Mouse (Mus musculus) spleen, adult 12 weeks (tissue): ENCODE measurements around the gene Sema3b.
A peak's percentile ranks its signal among the peaks of the same experiment; 100 is the strongest.
"Not testable (repeated sequence)": the region's sequence is repeated elsewhere in the genome, so short reads cannot be mapped to it uniquely, and the experiment has no call there.

Experiments used
- DNase-seq: peaks from one replicate; pipeline ENCODE4 v3.0.0; 2022; ENCODE audit warnings: low spot score

Sema3b gene

GRCm38 (mm10) chr9:107569270-107569669 is 39.8 kb downstream of the Sema3b start:
- DNase-seq = no peak

- DNase-seq = peak; percentile 88
Observed at GRCm38 (mm10) chr9:107568331-107569261, 40.4 kb downstream of the Sema3b start.

DNA sequence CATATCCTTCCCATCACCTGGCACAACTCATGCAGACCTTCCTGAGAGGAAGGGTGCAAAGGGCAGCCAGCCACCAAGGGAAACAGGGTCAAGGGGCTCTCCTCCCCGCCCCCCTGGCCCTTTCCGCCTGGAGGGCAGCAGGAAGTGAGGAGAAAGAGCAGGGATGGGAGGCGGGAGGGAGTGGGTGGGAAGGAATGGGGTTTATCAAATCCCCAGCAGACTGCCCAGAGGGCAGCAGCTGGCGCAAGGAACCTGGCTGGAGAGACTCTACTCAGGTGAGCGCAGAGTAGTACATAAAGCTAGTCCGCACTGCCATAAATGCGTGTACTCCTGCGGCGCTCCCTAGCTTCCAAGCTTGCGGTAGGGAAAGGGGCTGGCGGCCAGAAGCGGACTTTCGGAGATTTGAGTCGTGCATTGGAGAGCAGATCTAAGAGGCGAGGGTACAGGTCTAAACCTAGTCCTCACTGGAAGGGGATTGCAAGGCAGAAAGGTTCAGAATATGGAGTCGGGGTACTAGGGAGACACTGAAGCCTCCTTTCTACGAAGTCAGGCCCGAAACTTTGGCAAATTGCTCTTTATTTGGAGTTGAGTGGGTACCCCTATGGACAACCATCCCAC is 41.2 kb downstream of the Sema3b start, which contains the start of gene Hyal2:
Gene Hyal2, plus strand, starts transcription at position 244 of the 618 bp plus-strand sequence.
- no peak for DNase-seq

GRCm38 (mm10) chr9:107566855-107567254 is 42.2 kb downstream of the Sema3b start:
- no peak for DNase-seq

GRCm38 (mm10) chr9:107566041-107566709 is 42.9 kb downstream of the Sema3b start:
- DNase-seq = peak; percentile 70

GRCm38 (mm10) chr9:107565556-107565955 is 43.5 kb downstream of the Sema3b start:
- not testable (repeated sequence) for DNase-seq

DNA sequence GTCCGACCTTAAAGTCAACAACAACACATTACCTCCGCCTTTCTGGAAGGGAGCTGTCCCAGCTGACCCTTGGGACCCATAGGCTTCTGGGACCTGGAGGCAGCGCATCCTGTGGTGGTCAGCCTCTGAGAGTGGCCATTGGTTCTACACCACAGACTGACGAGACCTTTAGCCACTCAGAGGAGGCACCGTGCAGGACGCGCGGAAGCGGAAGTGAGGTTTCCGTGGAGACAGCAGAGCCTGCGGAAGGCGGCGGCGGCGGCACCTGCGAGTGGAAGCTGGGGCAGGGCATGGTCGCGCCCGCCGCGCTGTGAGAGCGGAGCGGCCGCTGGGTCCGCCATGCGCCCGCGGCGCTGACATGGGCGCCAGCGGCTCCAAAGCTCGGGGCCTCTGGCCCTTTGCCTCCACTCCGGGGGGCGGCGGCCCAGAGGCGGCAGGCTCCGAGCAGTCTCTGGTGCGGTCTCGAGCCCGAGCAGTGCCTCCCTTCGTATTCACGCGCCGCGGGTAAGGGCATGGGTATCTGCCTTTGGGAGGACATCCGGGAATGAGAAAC is 45.9 kb downstream of the Sema3b start, which contains the start of gene Tusc2:
Gene Tusc2, plus strand, starts transcription at position 227 of the 553 bp plus-strand sequence.
- peak; percentile 80 for DNase-seq

DNA sequence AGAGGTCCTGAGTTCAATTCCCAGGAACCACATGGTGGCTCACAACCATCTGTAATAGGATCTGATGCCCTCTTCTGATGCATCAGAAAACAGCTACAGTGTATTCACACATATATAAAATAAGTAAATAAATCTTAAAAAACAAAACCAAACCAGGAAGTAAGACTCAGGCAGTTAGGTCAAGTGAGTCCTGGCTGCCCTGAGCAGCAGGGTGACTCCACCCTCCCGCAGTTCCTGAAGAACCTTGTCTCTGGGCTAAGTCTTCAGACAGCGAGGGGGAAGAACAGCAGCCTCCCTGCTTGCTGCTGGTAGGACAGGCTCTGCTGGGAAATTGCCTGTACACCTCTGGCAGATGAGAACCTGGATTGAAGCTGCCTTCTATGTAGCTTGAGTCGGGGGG is 52.7 kb downstream of the Sema3b start:
- DNase-seq = no peak

DNA sequence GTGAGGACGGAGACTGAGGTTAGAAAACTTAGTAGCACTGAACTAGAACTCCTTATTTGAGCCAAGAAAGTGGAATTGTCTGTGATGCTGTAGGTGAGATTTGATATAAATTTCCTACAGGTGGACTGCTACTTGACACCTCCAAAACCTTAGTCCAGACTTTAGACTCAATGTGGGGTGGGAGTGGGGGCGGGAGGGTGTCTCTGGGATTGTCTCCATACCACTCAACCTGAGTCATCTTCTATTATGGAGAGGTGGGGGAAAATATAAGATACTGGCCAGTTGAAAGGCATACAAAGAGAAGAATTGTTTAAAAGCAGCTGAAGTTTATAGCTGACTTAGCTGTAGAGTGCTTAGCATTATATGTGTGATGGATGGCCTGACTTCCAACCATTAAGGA is 53.3 kb downstream of the Sema3b start:
- DNase-seq = no peak

- DNase-seq = no peak
Observed at GRCm38 (mm10) chr9:107555031-107555457, 54.0 kb downstream of the Sema3b start.

DNA sequence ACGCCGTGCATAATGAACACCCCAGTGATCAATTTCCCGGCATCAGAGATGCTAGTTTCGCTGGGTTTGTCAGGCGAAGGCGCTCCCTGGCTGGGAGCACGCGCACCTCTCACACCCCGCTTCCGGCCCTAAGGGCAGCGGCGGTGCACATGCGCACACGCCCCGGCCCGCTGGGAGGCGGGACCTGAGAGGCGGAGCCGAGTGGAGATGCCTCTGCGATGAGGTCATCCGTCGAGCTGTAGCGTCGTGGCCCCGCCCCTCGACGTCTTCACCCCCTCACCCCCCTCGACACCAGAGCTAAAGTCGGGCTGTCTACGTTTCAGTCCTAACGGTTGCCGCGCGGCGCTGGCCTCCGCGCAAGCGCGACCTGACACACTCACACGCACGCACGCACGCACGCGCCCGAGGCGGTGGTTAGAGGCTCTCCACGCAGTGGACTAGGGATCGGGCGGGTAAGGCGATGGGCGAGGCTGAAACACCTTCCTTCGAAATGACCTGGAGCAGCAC is 54.7 kb downstream of the Sema3b start:
- DNase-seq = peak; percentile 94

DNA sequence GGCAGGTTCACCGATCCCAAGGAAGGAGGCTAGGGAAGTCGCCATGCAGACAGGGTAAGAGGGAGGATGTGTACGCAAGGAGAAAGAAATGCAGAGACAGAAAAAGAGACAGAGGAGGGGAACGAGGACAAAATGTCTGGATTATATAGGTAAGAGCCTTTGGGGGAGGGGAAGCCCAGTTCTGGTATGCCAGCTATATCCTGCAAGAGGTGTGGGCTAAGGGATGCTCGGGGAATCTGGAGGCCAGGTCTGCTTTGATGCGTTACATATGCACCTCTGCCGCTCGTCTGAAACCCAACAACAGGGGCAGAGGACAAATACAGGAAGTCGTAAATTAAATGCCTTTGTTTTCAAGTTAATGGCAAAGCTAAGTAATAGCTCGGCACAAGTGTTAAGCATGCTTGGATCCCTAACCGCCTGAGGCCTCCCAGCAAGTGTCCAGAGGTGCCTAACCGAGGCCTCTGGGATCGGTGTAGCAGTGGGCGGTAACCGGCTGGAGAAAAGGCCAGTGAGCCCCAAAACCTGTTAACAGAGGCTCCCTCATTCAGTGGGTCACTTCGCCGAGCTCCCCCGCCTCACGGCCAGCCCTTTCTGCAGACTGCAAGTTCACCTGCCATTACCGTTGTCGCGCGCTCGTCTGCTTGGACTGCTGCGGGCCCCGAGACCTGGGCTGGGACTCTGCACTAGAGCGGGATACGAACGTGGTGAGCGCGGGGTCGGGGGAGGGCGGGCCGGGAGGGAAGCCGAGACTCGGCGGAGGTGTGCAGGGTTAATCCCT is 55.3 kb downstream of the Sema3b start:
- DNase-seq = no peak

GRCm38 (mm10) chr9:107552690-107553393 is 56.2 kb downstream of the Sema3b start:
- DNase-seq = no peak

DNA sequence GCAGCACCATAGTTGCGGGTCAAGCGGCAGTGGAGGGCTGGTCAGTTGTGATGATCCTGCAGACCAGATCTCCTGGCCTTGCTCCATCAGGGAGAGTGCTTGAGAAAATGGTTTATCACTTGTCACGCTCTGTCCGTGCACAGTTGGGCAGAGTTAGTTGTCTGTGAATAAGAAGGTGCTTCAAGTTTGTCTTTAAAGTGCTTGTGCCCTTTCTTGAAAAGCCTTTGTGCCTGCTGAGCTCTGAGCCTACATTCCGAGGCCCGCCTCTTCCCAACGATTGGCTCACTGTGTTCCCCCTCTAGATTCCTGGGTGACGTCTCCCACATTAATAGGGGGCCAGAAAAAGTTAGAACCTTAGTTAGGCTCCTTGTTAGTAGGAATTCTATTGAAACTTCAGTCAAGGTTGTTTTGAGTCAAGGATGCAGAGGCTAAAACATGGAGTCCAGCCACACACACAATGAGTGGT is 57.1 kb downstream of the Sema3b start:
- DNase-seq = no peak

GRCm38 (mm10) chr9:107551117-107551889 is 57.7 kb downstream of the Sema3b start, which contains the start of gene Rassf1:
Gene Rassf1 (plus strand): TSS chr9:107551555.
- DNase-seq = peak; percentile 64

DNA sequence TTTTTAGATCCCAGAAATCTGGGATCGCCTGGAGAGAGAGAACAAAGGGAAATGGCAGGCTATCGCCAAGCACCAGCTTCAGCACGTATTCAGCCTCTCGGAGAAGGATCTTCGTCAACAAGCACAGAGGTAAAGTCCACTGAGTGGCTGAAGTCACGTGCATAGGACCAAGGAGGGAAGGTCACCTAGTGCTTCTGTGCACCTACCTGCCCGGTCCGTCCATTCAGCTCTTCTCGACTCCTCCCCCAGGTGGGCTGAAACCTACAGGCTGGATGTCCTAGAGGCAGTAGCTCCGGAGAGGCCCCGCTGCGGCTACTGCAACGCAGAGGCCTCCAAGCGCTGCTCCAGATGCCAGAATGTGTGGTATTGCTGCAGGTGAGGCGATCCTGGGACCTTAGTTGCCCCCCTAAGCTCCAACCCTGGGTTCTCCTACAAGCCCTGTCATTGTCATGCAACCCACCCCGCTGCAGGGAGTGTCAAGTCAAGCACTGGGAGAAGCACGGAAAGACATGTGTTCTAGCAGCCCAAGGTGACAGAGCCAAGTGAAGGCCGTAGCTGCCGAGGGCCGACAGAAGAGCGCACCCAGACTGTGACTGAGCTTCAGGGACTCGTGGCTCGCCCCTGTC is 58.4 kb downstream of the Sema3b start:
- no peak for DNase-seq

DNA sequence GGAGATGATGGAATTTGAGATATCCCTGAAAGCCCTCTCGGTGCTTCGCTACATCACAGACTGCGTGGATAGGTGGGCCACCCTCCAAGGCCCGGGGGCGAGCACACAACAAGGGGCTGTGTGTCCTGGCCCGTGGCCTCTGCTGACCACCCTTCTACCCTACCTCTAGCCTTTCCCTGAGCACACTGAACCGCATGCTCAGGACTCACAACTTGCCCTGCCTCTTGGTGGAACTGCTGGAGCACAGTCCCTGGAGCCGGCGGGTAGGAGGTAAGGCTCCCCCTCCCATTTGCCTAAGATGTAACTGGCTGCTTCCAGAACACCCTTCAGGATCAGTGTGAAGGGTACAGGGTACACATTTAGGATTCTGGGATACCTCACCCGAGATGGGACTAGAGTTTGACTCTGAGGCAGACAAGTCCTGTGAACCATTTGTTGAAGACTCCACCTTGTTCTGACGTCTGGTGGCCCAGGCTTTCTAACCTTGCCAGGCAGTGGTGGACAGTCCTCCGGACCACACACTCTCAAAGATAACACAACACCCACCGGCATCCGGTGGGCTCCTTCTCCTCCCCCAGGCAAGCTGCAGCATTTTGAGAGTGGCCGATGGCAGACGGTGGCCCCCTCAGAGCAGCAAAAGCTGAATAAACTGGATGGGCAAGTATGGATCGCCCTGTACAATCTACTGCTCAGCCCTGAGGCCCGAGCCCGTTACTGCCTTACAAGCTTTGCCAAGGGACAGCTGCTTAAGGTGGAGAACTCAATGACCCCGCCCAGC is 59.5 kb downstream of the Sema3b start:
- no peak for DNase-seq

- DNase-seq = no peak
Observed at GRCm38 (mm10) chr9:107548820-107549219, 60.2 kb downstream of the Sema3b start.
